Mouse (Mus musculus) ES-E14 (cell line): ENCODE measurements around the gene Ntsr2.

ENCODE experiments used
- ZC3H11A ChIP-seq: IDR thresholded peaks from 2 replicates; pipeline ENCODE4 v1.6.1; 2012; ENCODE audit warnings: low read depth, mild to moderate bottlenecking, inconsistent platforms, low read length, borderline replicate concordance
- ZNF384 ChIP-seq: IDR thresholded peaks from 2 replicates; pipeline ENCODE4 v1.6.1; 2012; ENCODE audit warnings: low read depth, low read length, inconsistent platforms

- TF ChIP-seq ZC3H11A (no peak), ZNF384 (no peak)
These were observed 16.0 kb downstream of the Ntsr2 start for GRCm38 (mm10) chr12:16669176-16669575.
